Mouse (Mus musculus) cerebellum, adult 2 months (tissue): ENCODE data around the gene Phlpp1.

ENCODE experiments used
- CTCF ChIP-seq: fragments of 200-500 bp; IDR thresholded peaks from 2 replicates; pipeline ENCODE4 v1.5.1; 2011; ENCODE audit warnings: low read depth, mild to moderate bottlenecking, control low read depth, low read length, moderate library complexity, borderline replicate concordance; ENCODE audit not compliant: insufficient read depth
- POLR2A ChIP-seq: fragments of 200-500 bp; IDR thresholded peaks from 2 replicates; pipeline ENCODE4 v1.6.1; 2011; ENCODE audit warnings: low read length, control low read depth, borderline replicate concordance; ENCODE audit not compliant: insufficient read depth

DNA sequence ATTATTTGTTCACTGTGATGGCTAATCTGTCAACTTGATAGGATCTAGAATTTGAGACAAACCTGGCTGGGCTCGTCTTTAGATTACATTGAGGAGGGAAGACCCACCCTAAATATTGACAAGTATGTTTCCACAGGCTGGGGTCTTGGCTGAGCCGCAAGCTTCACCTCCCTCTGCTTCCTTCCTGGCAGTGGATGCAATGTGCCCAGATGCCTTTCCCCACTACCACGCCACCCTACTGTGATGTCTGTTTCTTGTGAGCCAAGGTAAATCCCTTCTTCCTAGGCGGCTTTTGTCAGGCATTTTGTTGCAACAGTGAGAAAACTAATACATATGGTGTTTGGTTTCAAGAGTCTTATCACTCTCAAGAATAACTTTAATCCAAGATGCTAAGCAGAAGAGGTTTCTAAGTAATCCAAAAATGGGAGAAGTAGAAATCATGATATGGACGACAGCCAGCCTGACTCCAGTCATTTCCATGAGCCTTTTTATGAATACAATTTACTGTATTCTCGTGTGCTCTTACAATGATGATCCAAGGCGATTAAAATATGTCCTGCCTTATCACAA, 68.6 kb downstream of the Phlpp1 start:
- no peak for TF ChIP-seq CTCF
- TF ChIP-seq POLR2A, result no peak
